Mouse (Mus musculus) embryonic fibroblast, embryonic 13.5 days (primary cell): ENCODE measurements at regions not wholly inside any gene's neighbourhood (a gene's known extent, or its start where the extent isn't known, plus 50 kb on each side); places are given as distances from the start of the nearest gene placed in this dataset.

Source experiments
- CTCF ChIP-seq: IDR thresholded peaks from 2 replicates; pipeline ENCODE4 v1.5.1; 2011; ENCODE audit warnings: mild to moderate bottlenecking, control low read depth, low read length, moderate library complexity, borderline replicate concordance; ENCODE audit not compliant: insufficient read depth
- POLR2A ChIP-seq: IDR thresholded peaks from 2 replicates; pipeline ENCODE4 v1.6.1; 2011; ENCODE audit warnings: low read depth, mild to moderate bottlenecking, control low read depth, low read length, moderate library complexity

DNA sequence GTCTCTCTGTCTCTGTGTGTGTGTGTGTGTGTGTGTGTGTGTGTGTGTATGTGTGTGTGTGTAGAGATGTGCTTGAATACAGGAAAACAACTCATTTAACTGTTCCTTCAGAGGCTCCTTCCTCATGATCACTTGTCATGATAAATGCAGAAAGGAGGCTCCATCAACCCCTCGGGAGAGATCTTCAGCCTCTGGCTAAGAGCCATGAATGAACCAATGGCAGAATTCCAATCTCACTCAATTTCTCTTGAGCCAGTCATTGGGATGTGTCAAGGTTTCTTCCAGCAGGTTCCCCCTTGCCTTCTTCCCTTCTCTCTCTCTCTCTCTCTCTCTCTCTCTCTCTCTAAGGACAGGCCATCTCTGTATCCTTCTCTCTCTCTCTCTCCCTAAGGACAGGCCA is 124.1 kb downstream of the Adamts1 start:
- TF ChIP-seq CTCF = no peak
- no peak for TF ChIP-seq POLR2A
